Mouse (Mus musculus): ENCODE data around the gene Pkp4. TPM values are rescaled to one million over a fixed set of nuclear protein-coding genes. Genes with fewer than 3 reads are reported as not detected.

Gene Pkp4
- total and polyA plus RNA-seq, 3 experiments: not detected

GRCm38 (mm10) chr2:59383852-59384776, 223.5 kb downstream of the Pkp4 start (continued):
- TF ChIP-seq HCFC1 (IDR thresholded peaks at IDR 0.05; ENCODE audit: low read depth, low read length): no peak
- no peak for TF ChIP-seq CTCF (IDR thresholded peaks at IDR 0.05 in 2 of 3, conservative IDR thresholded peaks at IDR 0.05 in 1 of 3; ENCODE audit: control insufficient read depth in 1 of 3, insufficient read depth in 1 of 3, low read depth in 2 of 3, low read length in 3 of 3, poor library complexity in 1 of 3, severe bottlenecking in 1 of 3)
- TF ChIP-seq GATA1 (IDR thresholded peaks at IDR 0.05; ENCODE audit: low read depth, low read length): no peak

- Histone ChIP-seq H3K9ac (ENCODE audit: control insufficient read depth, low read depth, low read length, poor library complexity, severe bottlenecking) (no peak overlapping the region), H3K27me3 (ENCODE audit: control insufficient read depth in 1 of 2, insufficient read depth in 2 of 2, low read length in 2 of 2) (no peaks in the 10 kb centered on the region), H3K36me3 (ENCODE audit: control insufficient read depth in 1 of 2, insufficient read depth in 2 of 2, low read length in 2 of 2) (no peaks in the 10 kb centered on the region), H3K79me2 (ENCODE audit: control insufficient read depth, insufficient read depth, low read length, poor library complexity) (no peaks in the 10 kb centered on the region), H3K27ac (ENCODE audit: control insufficient read depth, low read depth, low read length) (no peak overlapping the region), H3K9me3 (replicated peaks; ENCODE audit: insufficient read depth, low read length) (no peaks in the 10 kb centered on the region), H3K4me3 (ENCODE audit: control insufficient read depth in 1 of 2, insufficient read depth in 1 of 2, low read depth in 2 of 2, low read length in 2 of 2) (no peak overlapping the region), H3K4me1 (ENCODE audit: control insufficient read depth in 1 of 2, insufficient read depth in 2 of 2, low read length in 2 of 2) (no peaks in the 10 kb centered on the region)
- TF ChIP-seq CHD2 (IDR thresholded peaks at IDR 0.05; ENCODE audit: low read length): no peak
- TF ChIP-seq SMC3 (IDR thresholded peaks at IDR 0.05; ENCODE audit: low read depth, low read length): no peak
- no peak for DNase-seq (ENCODE audit: low read depth, low spot score)
These were observed 224.7 kb downstream of the Pkp4 start for GRCm38 (mm10) chr2:59385211-59385935.

- H3K4me3 ChIP-seq (ENCODE audit: control insufficient read depth in 1 of 2, insufficient read depth in 1 of 2, low read depth in 2 of 2, low read length in 2 of 2): no peak overlapping the region
These were observed 229.3 kb downstream of the Pkp4 start for GRCm38 (mm10) chr2:59389971-59390370.

More at GRCm38 (mm10) chr2:59389971-59390370, 229.3 kb downstream of the Pkp4 start:
- no peaks in the 10 kb centered on the region for H3K36me3 ChIP-seq (ENCODE audit: control insufficient read depth in 1 of 2, insufficient read depth in 2 of 2, low read length in 2 of 2)
- no peak for DNase-seq (ENCODE audit: low read depth, low spot score)
- no peaks in the 10 kb centered on the region for H3K4me1 ChIP-seq (ENCODE audit: control insufficient read depth in 1 of 2, insufficient read depth in 2 of 2, low read length in 2 of 2)
- no peaks in the 10 kb centered on the region for H3K9me3 ChIP-seq (replicated peaks; ENCODE audit: insufficient read depth, low read length)
- no peak for TF ChIP-seq USF1 (IDR thresholded peaks at IDR 0.05; ENCODE audit: low read depth, low read length)
- TF ChIP-seq MXI1 (IDR thresholded peaks at IDR 0.05; ENCODE audit: low read depth, low read length): no peak
- no peak for TF ChIP-seq SMC3 (IDR thresholded peaks at IDR 0.05; ENCODE audit: low read depth, low read length)
- no peak for TF ChIP-seq ELF1 (IDR thresholded peaks at IDR 0.05; ENCODE audit: low read depth, low read length)
- no peak for TF ChIP-seq CHD1 (IDR thresholded peaks at IDR 0.05; ENCODE audit: low read depth, low read length)
- TF ChIP-seq CHD2 (IDR thresholded peaks at IDR 0.05; ENCODE audit: low read length): no peak
- TF ChIP-seq POLR2AphosphoS5 (IDR thresholded peaks at IDR 0.05; ENCODE audit: borderline replicate concordance, low read depth, low read length): no peak
- no peak for TF ChIP-seq ETS1 (IDR thresholded peaks at IDR 0.05; ENCODE audit: low read depth, low read length)
- no peak for TF ChIP-seq E2F4 (IDR thresholded peaks at IDR 0.05; ENCODE audit: borderline replicate concordance, low read depth, low read length)
- TF ChIP-seq UBTF (IDR thresholded peaks at IDR 0.05; ENCODE audit: borderline replicate concordance, insufficient read depth, low read depth, low read length): no peak
- TF ChIP-seq ZKSCAN1 (IDR thresholded peaks at IDR 0.05; ENCODE audit: low read depth, low read length): no peak
- TF ChIP-seq NELFE (IDR thresholded peaks at IDR 0.05; ENCODE audit: low read depth, low read length): no peak
- TF ChIP-seq MEF2A (IDR thresholded peaks at IDR 0.05; ENCODE audit: extremely low read depth, insufficient replicate concordance, low read depth, low read length, poor library complexity, severe bottlenecking): no peak
- no peak for TF ChIP-seq NRF1 (IDR thresholded peaks at IDR 0.05; ENCODE audit: insufficient read depth, low read depth, low read length, poor library complexity, severe bottlenecking)
- no peak for TF ChIP-seq CTCF (IDR thresholded peaks at IDR 0.05 in 2 of 3, conservative IDR thresholded peaks at IDR 0.05 in 1 of 3; ENCODE audit: control insufficient read depth in 1 of 3, insufficient read depth in 1 of 3, low read depth in 2 of 3, low read length in 3 of 3, poor library complexity in 1 of 3, severe bottlenecking in 1 of 3)
- TF ChIP-seq MAX (IDR thresholded peaks at IDR 0.05; ENCODE audit: low read length): no peak
- no peak for TF ChIP-seq TCF12 (IDR thresholded peaks at IDR 0.05; ENCODE audit: low read depth, low read length)
- no peak for TF ChIP-seq ZMIZ1 (IDR thresholded peaks at IDR 0.05; ENCODE audit: low read depth, low read length)
- no peaks in the 10 kb centered on the region for H3K27me3 ChIP-seq (ENCODE audit: control insufficient read depth in 1 of 2, insufficient read depth in 2 of 2, low read length in 2 of 2)
- H3K27ac ChIP-seq (ENCODE audit: control insufficient read depth, low read depth, low read length): no peak overlapping the region
- H3K79me2 ChIP-seq (ENCODE audit: control insufficient read depth, insufficient read depth, low read length, poor library complexity): no peaks in the 10 kb centered on the region
- H3K9ac ChIP-seq (ENCODE audit: control insufficient read depth, low read depth, low read length, poor library complexity, severe bottlenecking): no peak overlapping the region
